19 mouse cellular contexts compared by ENCODE assay signal in genomic region chr2:141545877-141546276, GRCm38 (mm10).
"Had no signal": no experiment of that assay in that cellular context is flagged by ENCODE, and none has a peak within 500 bp of the region (broad histone marks: within the 10 kb centered on the region; RNA-seq: fewer than 3 reads in every experiment).

No protein-coding gene starts in this region.

- H3K4me2 ChIP-seq: limb, embryonic 12.5 days; limb, embryonic 15.5 days; liver, embryonic 12.5 days; liver, embryonic 15.5 days; lung, embryonic 15.5 days; midbrain, embryonic 12.5 days; neural tube, embryonic 13.5 days had no signal

- H3K4me1 ChIP-seq: limb, embryonic 12.5 days; limb, embryonic 15.5 days; liver, embryonic 12.5 days; liver, embryonic 15.5 days; lung, embryonic 15.5 days; midbrain, embryonic 12.5 days; neural tube, embryonic 13.5 days had no signal

- H3K27me3 ChIP-seq: limb, embryonic 12.5 days; limb, embryonic 15.5 days; liver, embryonic 12.5 days; liver, embryonic 15.5 days; lung, embryonic 15.5 days; midbrain, embryonic 12.5 days; neural tube, embryonic 13.5 days had no signal

- H3K27ac ChIP-seq: limb, embryonic 12.5 days; limb, embryonic 15.5 days; liver, embryonic 12.5 days; liver, embryonic 15.5 days; lung, embryonic 15.5 days; midbrain, embryonic 12.5 days; neural tube, embryonic 13.5 days had no signal

- H3K36me3 ChIP-seq: limb, embryonic 12.5 days; limb, embryonic 15.5 days; liver, embryonic 12.5 days; liver, embryonic 15.5 days; lung, embryonic 15.5 days; midbrain, embryonic 12.5 days; neural tube, embryonic 13.5 days had no signal

- DNase-seq: kidney, adult 18-20 months; kidney, adult 9 months; kidney, postnatal 14 days; kidney, postnatal 4 days; left cerebral cortex, postnatal 4 days; lung, adult 18-20 months; lung, postnatal 14 days; lung, postnatal 4 days; thymus, adult 2 months; thymus, postnatal 14 days had no signal

- ATAC-seq: liver, embryonic 12.5 days; midbrain, embryonic 16.5 days had no signal

- H3K9me3 ChIP-seq: limb, embryonic 12.5 days; limb, embryonic 15.5 days; liver, embryonic 12.5 days; liver, embryonic 15.5 days; lung, embryonic 15.5 days; midbrain, embryonic 12.5 days; neural tube, embryonic 13.5 days had no signal

- H3K9ac ChIP-seq: limb, embryonic 12.5 days; limb, embryonic 15.5 days; liver, embryonic 12.5 days; liver, embryonic 15.5 days; lung, embryonic 15.5 days; midbrain, embryonic 12.5 days; neural tube, embryonic 13.5 days had no signal

- H3K4me3 ChIP-seq: limb, embryonic 12.5 days; limb, embryonic 15.5 days; liver, embryonic 12.5 days; liver, embryonic 15.5 days; lung, embryonic 15.5 days; midbrain, embryonic 12.5 days; myocyte; neural tube, embryonic 13.5 days had no signal
